Mouse (Mus musculus): ENCODE data around the gene Slc16a5.

DNA sequence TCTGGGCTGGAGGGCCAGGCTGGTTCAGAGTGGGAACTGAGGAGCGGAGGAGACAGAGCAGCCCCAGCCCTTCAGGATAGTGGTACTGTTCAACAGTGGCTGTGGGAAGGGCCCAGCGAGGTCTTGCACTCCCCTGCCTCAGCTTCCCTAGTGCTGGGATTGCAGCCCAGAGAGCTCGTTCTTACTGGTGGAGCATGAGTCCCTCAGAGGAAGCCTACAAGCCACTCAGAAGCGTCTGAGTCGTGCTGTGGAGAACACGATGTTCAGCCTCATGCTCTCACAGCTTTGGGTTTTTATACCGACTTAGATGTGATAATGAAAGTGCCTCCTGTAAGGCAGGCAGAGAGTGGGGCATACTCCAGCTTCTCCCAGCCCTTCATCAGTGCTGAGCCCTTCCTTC, 37.6 kb upstream of the Slc16a5 start:
- no peak for TF ChIP-seq CTCF (conservative IDR thresholded peaks at IDR 0.05; ENCODE audit: insufficient read depth, insufficient read length, low read depth, low read length)
- TF ChIP-seq POLR2A (IDR thresholded peaks at IDR 0.05; ENCODE audit: low read depth, low read length) = no peak
